Mouse (Mus musculus) right cerebral cortex, postnatal 36 days (tissue): ENCODE measurements around the gene Rps11.

Source experiments
- DNase-seq, 2 experiments: peaks; one replicate each; pipeline ENCODE4 v3.0.0; 2022; ENCODE audit warnings: low spot score in 2 of 2, mixed read lengths in 1 of 2

The Rps11 gene

DNA sequence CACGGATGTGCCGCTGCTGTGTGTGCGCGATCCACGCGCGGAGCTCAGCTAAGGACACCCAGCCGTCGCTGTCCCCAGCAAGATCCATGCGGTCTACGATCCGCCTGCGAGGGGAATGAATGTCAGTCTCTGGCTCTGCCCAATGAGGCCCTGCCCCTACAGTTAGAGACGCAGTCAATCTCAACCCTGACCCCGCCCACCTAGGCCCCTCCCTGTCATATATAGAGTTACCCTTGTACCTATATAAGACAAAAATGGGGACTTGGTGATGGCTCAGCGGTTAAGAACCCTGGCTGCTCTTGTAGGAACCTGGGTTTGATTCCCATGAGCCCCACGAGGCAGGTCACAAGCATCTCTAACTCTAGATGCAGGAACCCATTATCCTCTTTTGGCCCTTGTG lies 35.6 kb downstream of the Rps11 start:
- no peak for DNase-seq

DNA sequence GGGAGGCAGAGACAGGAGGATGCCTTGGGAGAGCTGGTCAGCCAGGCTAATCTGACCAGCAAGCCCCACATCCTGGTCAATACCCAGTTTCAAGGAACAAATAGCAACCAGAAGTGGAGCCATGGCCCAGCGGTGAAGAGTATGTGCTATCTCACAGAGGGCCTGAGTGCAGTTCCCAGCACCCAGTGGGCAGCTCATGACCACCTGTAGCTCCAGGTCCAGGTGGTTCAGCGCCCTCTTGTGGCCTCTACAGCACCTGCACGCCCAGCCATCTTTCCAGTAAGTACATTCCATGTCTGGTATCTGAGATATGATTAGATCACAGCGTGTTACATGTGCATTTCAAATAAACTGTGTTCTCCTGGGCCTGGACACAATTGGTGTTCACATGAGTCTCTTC lies 38.2 kb downstream of the Rps11 start:
- DNase-seq = no peak

DNA sequence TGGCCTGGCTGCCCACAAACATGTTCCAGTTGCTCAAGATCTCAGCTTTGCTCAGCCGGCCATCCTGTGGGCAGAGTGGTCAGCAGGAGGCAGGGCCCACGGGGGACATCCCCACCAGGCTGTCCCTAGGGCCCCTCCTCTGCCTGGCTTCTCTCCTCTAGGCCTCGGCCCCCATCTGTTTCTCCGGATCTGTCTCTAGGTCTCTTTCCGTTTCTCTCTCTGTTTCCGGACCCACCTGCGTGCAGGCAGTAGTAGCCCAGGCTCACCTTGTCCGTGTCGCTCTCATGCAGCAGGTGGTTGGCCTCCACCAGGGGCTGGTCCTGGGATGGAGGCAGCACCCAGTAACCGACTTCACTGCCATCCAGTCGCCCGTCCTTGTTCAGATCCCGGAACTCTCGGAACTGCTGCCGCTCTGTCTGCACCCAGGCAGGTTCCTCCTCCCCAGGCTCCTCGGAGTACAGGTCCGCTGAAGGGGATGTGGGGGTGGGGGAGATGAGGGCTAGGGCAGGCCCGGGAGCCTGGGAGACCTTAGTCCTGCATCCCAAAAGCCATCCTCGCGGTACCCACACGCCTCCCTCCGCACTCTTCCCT lies 40.8 kb downstream of the Rps11 start:
- no peak for DNase-seq

DNA sequence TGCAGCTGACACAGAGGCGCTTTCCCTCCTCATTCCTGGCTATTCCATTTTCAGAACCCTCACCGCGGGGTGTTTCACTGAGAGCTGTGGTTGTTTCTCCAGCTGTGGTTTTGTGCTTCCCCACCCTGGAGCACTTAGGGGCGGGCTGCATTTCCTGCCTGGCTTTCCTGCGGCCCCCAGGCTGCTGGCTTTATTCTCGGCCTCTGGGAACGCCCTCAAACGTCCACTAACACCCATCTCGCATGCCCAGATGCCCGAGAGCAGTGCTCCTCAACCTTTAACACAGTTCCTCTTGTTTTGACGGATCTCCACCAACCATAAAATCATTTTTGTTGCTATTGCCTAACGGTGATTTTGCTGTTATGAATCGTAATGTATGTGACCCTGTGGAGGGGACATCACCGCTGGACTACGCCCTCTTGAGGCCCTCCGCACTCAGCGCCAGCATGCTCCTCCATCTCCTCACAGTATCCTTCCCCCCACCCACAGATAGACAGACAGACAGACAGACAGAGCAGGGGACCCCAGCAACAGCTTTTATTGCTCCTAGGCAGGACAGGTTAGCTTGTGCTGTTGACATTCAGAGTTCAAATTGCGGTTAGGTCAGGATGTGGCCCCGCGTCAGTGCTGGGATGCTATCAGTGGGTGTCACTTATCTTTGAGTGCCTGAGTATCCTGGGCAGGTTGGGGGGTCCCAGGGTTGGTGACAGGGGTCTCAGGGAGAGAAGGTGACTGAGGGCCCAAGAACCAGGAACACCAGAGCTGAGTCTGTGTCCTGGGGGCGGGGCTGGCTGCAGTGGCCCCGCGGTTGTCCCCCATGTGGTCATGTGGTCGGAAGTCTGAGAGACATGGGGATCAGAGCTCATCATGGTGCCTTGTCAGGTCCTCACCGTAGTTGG lies 41.6 kb downstream of the Rps11 start:
- no peak for DNase-seq

DNA sequence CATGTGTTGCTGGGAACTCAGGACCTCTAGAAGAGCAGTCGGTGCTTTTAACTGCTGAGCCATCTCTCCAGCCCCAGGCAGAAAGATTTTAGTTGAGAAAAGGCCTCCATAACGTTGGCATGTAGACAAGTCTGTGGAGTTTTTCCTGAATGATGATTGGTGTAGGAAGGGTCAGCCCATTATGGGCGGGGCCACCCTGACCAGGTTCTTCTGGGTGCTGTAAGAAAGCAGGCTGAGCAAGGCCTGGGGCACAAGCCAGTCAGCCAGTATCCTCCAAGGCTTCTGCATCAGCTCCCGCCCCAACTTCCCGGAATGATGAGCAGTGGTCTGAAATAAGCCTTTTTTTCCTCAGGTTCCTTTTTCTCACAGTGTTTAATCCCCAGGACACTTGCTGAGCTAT lies 43.2 kb downstream of the Rps11 start:
- DNase-seq = no peak

DNA sequence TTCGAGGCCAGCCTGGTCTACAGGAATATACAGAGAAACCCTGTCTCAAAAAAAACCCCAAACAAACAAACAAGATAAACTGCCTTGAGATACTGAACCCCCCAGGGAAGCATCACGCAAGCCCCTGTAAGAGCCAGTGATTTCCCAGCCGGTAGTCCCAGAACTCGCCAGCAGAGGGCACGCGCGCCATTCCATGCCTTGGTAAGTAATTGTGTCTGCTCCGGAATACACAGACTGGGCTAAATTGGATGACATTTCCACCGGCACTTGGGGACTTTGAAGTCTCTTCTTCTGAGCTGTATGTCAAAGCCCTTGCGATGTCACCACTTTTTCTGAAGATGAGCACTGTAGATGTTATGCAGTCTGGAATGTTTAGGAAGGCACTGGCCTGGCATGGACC lies 44.4 kb downstream of the Rps11 start:
- peak; percentile 70 to 81 for DNase-seq

DNA sequence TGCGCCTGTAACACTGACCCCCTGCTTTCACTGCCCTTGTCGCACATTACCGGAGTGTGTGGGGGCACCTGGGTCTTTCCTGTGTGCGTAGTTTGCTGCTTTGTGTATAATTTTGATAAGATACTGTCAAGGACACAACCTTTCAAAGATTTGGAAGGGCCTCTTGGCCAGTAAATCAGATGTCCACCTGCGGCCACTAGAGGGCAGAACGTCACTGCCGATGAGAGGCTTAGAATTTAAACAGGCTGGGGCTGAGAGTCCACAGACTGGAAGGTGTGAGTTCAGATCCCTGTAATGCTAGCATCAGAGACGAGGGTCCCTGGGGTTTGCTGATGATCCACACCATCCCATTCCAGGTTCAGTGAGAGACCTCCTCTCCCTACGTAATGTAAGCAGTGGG lies 45.7 kb downstream of the Rps11 start:
- no peak for DNase-seq

DNA sequence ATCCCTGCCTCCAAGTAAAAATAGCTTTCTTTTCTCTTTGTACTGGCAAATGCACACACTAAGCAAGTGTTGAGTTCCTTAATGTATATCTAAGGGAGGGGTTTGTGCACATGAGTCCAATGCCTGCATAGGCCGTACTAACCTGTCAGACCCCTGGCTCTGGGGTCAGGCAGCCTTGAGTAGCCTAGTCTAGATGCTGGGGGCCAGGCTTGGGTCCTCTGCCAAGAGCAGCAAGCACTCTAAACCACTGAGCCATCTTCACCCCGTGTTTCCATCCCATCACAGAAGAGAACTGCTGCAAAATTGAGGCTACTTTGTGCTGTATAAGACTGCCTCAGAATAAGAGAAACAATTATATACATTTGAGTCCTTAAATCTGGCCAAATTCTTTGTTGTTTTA lies 46.4 kb downstream of the Rps11 start:
- DNase-seq = no peak

DNA sequence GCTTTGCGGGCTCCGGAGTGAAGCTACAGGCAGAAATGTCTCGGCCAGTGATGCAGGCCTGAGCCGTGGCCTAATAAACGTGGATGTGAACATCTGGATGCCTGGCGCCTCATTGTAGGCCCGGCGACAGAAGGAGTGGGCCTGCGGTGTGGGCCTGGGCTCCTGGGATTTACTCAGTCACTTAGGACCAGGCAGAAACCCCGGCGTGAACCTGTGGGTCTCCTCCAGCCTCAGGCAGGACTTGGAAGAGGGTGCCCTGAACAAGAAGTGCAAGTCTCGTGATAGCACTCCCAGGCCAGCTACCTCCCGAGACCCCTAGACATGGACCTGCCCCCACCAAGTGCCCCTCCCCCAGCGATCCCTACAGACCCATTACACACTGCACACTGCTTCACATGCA lies 46.9 kb downstream of the Rps11 start:
- DNase-seq = no peak

DNA sequence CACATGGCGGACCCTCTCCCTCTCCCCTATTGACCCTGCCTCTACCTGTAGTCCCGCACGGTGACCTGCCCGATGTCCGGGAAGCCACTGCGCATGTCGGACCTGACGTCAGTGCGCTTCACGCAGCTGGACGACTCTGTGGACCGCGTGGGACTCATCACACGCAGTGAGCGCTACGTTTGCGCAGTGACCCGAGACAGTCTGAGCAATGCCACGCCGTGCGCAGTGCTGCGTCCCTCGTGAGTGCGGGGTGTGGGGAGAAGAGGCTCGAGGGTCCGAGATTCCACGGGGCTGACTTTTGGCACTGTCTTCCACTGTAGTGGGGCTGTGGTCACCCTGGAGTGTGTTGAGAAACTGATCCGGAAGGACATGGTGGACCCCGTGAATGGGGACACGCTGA lies 47.7 kb downstream of the Rps11 start:
- no peak for DNase-seq

DNA sequence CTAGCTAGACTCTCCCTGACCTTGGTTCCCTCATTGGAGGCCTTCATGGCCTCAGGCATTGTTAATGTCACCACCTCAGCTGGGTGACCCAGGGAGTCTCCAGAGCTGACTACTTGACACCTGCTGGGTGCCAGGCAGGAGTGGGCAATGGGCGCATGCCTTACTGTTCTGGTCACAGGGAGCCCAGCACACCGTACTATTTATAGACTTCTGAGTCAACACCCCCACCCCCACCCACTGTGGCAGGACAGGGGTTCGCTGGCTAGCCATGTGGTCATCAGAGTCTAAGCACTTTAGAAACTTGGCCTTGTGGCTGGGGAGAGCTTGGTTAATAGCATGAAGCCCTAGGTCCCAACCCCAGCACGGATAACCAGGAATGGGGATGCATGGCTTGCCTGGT lies 48.8 kb downstream of the Rps11 start:
- DNase-seq = no peak

DNA sequence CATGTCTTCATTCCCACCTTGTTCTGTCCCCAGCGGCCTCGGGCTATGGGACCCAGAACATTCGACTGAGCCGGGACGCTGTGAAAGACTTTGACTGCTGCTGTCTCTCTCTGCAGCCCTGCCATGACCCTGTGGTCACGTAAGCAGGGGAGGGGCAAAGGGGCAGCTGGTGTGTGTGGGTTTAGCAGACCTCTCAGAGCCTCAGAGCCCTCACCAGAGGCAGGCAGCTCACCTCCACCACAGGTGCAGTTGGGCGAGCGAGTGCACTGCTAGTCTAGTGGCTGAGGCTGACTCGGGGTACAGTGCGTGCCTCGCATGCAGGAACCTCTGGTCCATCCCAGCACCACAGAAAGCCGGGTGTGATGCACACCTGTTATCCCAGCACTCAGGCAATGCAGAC lies 50.3 kb downstream of the Rps11 start:
- no peak for DNase-seq

DNA sequence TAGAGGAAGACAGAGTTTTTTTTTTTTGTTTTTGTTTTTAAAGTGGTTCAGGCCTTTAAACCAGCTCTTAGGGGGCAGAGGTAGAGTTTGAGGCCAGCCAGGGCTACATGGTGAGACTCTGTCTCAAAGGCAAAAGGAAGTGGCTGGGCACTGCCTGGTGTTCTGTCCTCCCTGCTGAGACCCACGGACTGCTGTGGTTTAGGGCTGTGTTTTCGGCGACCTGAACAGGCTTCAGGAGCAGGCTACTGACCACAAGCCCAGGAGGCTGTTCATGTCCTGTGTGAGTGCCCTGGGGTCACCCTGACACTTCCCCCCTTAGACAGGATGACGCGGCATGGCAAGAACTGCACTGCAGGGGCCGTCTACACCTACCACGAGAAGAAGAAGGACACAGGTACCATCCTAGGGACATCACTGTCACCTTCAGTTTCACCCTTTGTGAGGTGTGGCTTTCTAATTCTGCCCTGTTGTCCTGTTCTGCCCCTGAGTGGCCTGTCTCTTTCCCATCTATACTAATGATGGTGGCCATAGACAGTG lies 51.0 kb downstream of the Rps11 start:
- DNase-seq = no peak
